Mouse (Mus musculus): ENCODE results near the gene Dvl2. TPM values are rescaled to one million over a fixed set of nuclear protein-coding genes. Genes with fewer than 3 reads are reported as not detected.

Gene Dvl2
- polyA plus RNA-seq, 1 experiment from 2014 or later: 45.9 TPM

DNA sequence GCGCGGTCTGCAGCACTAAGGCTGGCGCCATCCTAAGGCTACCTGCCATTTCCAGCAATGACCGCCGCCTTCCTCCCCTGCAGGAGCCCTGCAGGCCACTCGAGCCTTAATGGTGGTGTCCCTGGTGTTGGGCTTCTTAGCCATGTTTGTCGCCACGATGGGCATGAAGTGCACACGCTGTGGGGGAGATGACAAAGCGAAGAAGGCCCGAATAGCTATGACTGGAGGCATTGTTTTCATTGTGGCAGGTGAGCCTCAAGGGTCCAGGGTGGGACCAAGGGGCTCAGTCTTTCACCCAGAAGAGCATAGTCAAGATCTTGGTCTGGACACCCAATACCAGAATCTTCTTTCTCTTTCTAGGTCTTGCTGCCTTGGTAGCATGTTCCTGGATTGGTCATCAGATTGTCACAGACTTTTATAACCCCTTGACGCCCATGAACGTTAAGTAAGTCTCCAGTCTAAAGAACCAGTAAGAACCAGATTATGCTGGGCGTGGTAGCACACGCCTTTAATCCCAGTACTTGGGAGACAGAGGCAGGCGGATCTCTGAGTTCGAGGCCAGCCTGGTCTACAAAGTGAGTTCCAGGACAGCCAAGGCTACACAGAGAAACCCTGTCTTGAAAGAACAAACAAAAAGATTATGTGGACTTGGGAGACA lies 33.4 kb upstream of the Dvl2 start:
- Histone ChIP-seq H3K9ac (peak overlapping the region; percentile 47; the same call in 1 of the 2 replicates), H3K4me3 (peak overlapping the region; percentile 29), H3K4me2 (replicated peaks) (peak overlapping the region; percentile 41), H3K36me3 (peaks cover 26% of the 10 kb centered on the region), H3K27ac (no peak overlapping the region), H3K27me3 (peaks cover 69% of the 10 kb centered on the region), H3K9me3 (replicated peaks) (no peaks in the 10 kb centered on the region), H3K4me1 (peaks cover 12% of the 10 kb centered on the region)
- 40% methylated on average over 17 of the region's 17 CpGs for WGBS
- ATAC-seq (ENCODE audit: low FRiP score): no peak

DNA sequence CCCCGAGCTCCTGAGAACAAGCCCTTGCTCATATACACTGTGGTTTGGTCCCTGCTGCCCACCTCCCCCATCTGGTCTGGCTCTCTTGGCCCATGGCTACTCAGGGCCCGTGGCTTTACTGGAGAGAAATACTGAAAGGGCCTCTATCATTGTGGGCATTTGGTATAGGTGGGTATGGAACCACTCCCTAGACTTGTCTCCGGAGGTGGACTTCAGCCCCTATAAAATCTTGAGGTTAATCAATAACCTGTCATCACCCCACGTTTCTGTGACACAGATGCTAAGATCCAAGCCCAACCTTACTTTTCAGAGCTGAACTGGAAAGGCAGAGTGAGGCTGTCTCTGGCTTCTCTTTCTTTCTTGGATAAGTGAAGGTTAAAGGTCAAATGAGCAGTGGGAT lies 31.6 kb upstream of the Dvl2 start:
- H3K27me3 ChIP-seq: peaks cover 51% of the 10 kb centered on the region

DNA sequence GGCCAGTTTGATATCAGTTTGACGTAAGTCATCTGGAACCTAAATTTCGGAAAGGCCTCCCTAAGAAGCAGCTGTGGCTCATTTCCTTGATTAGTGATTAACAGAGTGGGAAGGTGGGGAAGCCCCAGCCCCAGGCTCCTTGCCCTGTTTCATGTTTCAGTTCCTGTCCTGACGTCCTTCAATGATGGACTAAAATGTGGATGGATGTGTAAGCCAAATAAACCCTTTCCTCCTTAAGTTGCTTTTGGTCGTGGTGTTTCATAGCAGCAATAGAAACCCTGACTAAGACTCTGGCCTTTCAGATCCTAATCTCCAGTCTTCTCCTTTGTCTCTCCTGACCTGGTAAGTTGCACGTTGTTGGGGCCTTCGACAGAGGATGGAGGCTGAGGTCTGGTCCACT lies 30.2 kb upstream of the Dvl2 start:
- ATAC-seq (ENCODE audit: low FRiP score): no peak
- no peak overlapping the region for H3K4me2 ChIP-seq (replicated peaks)
- H3K4me3 ChIP-seq: no peak overlapping the region
- H3K36me3 ChIP-seq: peaks cover 52% of the 10 kb centered on the region
- no peaks in the 10 kb centered on the region for H3K9me3 ChIP-seq (replicated peaks)
- no peak overlapping the region for H3K9ac ChIP-seq
- H3K4me1 ChIP-seq: peaks cover 12% of the 10 kb centered on the region
- H3K27ac ChIP-seq: no peak overlapping the region
- H3K27me3 ChIP-seq: peaks cover 37% of the 10 kb centered on the region
- 89% methylated on average over 6 of the region's 6 CpGs for WGBS

More for the DNA sequence above, 31.6 kb upstream of the Dvl2 start:
- H3K9me3 ChIP-seq (replicated peaks): no peaks in the 10 kb centered on the region
- peaks cover 38% of the 10 kb centered on the region for H3K36me3 ChIP-seq
- H3K4me1 ChIP-seq: peaks cover 12% of the 10 kb centered on the region
- no peak overlapping the region for H3K27ac ChIP-seq
- H3K4me2 ChIP-seq (replicated peaks): no peak overlapping the region
- ATAC-seq (ENCODE audit: low FRiP score): no peak
- H3K4me3 ChIP-seq: no peak overlapping the region
- 89% methylated on average over 4 of the region's 4 CpGs for WGBS
- no peak overlapping the region for H3K9ac ChIP-seq

DNA sequence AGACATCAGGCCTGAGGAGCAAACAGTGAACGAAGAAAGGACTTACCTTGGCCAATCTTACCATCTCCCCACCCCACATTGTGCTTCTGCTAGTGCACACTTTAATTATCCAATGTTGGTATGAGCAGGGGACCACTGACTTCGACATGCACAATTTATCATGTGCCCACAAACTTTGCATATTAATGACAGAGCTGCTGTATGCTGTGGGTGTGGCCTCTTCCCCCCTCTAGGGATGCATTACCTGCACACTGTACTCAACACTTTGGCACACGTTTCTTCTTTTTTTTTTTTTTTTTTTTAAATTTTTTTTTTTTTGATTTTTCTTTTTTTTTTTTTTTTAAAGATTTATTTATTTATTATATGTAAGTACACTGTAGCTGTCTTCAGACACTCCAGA lies 29.6 kb upstream of the Dvl2 start:
- WGBS: 92% methylated on average over 3 of the region's 3 CpGs
- ATAC-seq (ENCODE audit: low FRiP score): no peak
- peaks cover 58% of the 10 kb centered on the region for H3K36me3 ChIP-seq

DNA sequence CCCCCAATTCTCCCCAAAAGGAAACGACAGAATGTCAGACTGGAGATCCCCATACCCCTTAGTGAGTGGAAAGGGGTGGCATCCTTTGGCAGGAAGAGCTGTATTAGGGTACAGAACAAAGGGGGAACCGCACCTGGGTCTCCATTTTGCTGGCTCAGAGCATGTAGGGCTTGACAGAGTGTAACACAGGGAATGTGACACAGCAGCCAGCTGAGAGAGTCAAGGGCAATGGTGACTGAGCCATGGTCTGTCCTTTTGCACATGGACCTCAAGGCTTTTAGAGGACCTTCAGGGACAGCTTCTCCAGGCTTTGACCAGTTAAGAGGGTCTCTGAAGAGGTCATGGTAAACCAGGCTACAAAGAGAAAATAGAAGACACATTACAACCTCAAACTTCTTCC lies 25.5 kb upstream of the Dvl2 start:
- Histone ChIP-seq H3K4me1 (peaks cover 5% of the 10 kb centered on the region), H3K4me2 (replicated peaks) (no peak overlapping the region), H3K27ac (no peak overlapping the region), H3K36me3 (peaks cover 60% of the 10 kb centered on the region), H3K4me3 (no peak overlapping the region), H3K9ac (no peak overlapping the region), H3K9me3 (replicated peaks) (no peaks in the 10 kb centered on the region), H3K27me3 (no peaks in the 10 kb centered on the region)
- no peak for ATAC-seq (ENCODE audit: low FRiP score)
- WGBS: 93% methylated on average over 2 of the region's 2 CpGs

More for the DNA sequence above, 29.6 kb upstream of the Dvl2 start:
- Histone ChIP-seq H3K4me3 (no peak overlapping the region), H3K9me3 (replicated peaks) (no peaks in the 10 kb centered on the region), H3K9ac (no peak overlapping the region), H3K4me2 (replicated peaks) (no peak overlapping the region), H3K27ac (no peak overlapping the region), H3K27me3 (peaks cover 32% of the 10 kb centered on the region), H3K4me1 (peaks cover 9% of the 10 kb centered on the region)

DNA sequence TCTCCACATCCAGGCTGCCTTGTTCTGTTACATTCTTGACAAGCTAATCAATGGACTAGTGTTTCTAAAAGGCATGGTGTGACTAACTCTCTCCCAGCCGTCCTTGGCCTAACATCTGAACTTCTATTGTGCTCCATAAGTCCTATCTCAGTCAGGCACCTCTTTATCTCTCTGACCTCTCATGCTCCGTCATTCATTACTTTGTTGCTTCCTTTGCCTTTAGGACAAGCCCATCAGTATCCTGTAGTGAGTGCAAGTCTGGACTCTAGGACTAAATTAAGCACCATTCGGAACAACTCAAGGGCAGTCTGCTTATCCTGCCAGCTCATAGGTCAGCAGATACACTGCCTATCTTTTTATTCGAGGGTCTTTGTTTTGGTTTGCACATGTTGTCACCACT lies 24.1 kb upstream of the Dvl2 start:
- no peak for ATAC-seq (ENCODE audit: low FRiP score)
- H3K27me3 ChIP-seq: no peaks in the 10 kb centered on the region
- H3K27ac ChIP-seq: no peak overlapping the region
- H3K4me3 ChIP-seq: no peak overlapping the region
- no peak overlapping the region for H3K4me2 ChIP-seq (replicated peaks)
- H3K9ac ChIP-seq: no peak overlapping the region
- H3K36me3 ChIP-seq: peaks cover 54% of the 10 kb centered on the region
- no peaks in the 10 kb centered on the region for H3K9me3 ChIP-seq (replicated peaks)
- WGBS: 88% methylated on average over 4 of the region's 4 CpGs
- H3K4me1 ChIP-seq: peaks cover 5% of the 10 kb centered on the region

DNA sequence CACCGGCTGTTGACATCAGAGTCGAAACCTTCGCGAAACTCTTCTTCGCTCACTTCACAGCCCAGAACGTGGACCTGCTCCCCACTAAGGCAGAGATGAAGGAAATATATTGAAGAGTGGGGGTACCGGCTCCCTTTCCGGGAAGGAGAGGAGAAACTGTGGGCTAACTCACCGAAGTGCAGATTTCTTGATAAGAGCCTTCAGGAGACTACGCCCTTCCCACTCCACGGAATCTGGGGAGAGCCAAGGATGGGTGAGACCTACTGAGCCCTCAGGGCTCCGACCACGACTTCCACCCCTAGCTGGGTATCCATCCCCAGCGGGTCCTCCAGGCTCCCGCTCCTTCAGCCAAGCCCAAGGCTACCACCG lies 20.6 kb upstream of the Dvl2 start:
- ATAC-seq (ENCODE audit: low FRiP score): no peak
- H3K9ac ChIP-seq: peak overlapping the region; percentile 80
- H3K4me3 ChIP-seq: peak overlapping the region; percentile 100
- peaks cover 39% of the 10 kb centered on the region for H3K36me3 ChIP-seq
- no peaks in the 10 kb centered on the region for H3K27me3 ChIP-seq
- peak overlapping the region; percentile 73 for H3K4me2 ChIP-seq (replicated peaks)
- peak overlapping the region; percentile 98 for H3K27ac ChIP-seq
- peaks cover 26% of the 10 kb centered on the region for H3K4me1 ChIP-seq
- no peaks in the 10 kb centered on the region for H3K9me3 ChIP-seq (replicated peaks)
- 4% methylated on average over 16 of the region's 16 CpGs for WGBS

DNA sequence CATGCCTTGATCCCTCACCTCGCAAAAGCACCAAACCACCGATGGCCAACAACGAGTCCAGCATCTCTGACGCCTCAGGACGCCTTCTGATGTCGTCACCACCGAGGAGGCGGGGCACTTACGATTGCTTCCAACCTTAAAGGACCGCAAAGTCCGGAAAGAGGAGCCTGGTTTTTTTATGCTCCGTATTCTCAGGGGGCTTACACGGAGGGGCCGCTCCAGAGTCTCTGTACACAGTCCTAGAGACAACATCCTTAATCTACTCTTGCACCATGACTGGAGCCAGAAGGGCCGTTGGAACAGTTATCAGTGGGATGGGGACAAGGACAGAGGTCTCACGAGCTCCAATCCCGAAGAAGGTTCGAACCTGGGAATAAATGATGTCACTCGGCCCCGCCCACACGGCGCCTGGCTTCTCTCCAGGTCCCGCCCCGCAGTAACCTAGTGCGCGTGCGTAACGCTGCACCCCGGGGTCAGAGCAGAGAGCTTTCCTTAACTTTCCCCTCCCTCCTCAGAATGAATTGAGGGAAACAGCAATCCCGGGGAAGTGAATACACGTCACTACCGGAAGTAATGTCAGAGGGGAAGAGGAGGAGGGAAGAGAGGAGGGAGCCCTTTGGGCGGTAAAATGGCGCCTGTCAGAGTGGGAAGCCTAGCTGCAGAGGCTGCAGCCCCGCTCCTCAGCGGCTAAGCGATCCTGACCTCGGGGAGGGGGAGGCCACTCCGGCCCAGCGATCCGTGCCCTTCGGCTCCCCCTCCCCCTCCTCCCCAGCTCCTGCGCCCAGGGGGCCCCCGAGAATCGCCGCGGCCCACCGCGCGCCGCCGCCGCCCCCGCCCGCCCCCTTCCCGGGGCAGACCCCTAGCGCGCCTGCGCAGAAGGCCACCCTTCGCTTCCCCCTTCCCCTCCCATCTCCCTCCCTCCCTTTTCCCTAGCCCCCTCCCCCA lies 19.9 kb upstream of the Dvl2 start:
- Histone ChIP-seq H3K27me3 (no peaks in the 10 kb centered on the region), H3K4me2 (replicated peaks) (peak overlapping the region; percentile 73), H3K9me3 (replicated peaks) (no peaks in the 10 kb centered on the region), H3K36me3 (peaks cover 39% of the 10 kb centered on the region), H3K4me3 (peak overlapping the region; percentile 100), H3K9ac (peak overlapping the region; percentile 99), H3K4me1 (peaks cover 26% of the 10 kb centered on the region), H3K27ac (peak overlapping the region; percentile 98)
- 2% methylated on average over 53 of the region's 60 CpGs for WGBS
- peak; percentile 94 for ATAC-seq (ENCODE audit: low FRiP score)

DNA sequence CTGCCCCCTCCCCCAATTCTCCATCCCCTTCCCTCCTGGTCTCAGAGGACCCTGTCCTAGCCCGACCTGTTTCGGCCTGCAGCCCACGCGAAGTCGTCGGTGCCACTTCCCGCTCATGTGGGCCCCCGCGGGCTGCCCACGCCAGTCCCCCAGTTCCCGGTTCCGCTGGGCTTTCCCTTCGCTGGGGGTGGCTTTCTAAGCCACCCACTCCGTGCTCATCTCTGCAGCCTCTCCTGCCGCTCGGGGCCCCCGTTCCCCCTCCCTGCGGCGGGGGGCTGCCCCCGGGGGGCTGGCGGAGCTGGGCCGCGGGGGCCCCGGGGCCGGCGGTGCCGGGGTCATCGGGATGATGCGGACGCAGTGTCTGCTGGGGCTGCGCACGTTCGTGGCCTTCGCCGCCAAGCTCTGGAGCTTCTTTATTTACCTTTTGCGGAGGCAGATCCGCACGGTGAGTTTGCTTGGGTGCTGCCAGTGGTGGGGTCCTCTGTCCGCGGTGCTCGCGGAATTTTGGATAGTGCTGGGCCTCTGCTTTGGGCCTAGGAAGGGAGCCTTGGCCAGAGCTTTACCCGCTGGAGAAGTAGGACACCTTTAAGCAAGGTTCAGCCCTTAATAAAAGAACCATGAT lies 19.1 kb upstream of the Dvl2 start, which contains the start of gene Ctdnep1:
Gene Ctdnep1 (plus strand): TSS at position 16 of the 622 bp plus-strand sequence.
- H3K27me3 ChIP-seq: no peaks in the 10 kb centered on the region
- peaks cover 37% of the 10 kb centered on the region for H3K36me3 ChIP-seq
- no peaks in the 10 kb centered on the region for H3K9me3 ChIP-seq (replicated peaks)
- under 1% methylated on average over 40 of the region's 43 CpGs for WGBS
- H3K4me2 ChIP-seq (replicated peaks): peak within 1 kb of the TSS; percentile 73
- peak within 1 kb of the TSS; percentile 99 for H3K9ac ChIP-seq
- peaks cover 26% of the 10 kb centered on the region for H3K4me1 ChIP-seq
- H3K27ac ChIP-seq: peak within 1 kb of the TSS; percentile 98
- peak within 1 kb of the TSS; percentile 100 for H3K4me3 ChIP-seq
- peak; percentile 66 for ATAC-seq (ENCODE audit: low FRiP score)

DNA sequence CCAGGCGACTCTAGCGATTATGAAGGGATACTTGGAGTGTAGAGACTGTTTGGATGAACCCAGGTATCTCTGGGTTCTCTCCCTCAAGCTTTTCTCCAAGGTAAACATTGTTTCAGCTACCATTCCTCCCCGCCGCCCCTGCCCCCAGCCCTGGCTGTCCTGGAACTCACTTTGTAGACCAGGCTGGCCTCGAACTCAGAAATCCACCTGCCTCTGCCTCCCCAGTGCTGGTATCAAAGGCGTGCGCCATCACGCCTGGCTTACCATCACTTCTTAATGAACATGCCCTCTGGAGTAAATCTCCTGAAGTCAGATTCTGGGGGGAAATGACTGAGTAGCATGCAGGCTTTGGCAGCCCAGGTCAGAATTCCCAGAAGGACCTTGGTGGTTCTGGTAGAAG lies 18.2 kb upstream of the Dvl2 start, which contains the start of gene Elp5:
Gene Elp5 (minus strand): TSS at position 293 of the 400 bp plus-strand sequence.
- peaks cover 37% of the 10 kb centered on the region for H3K36me3 ChIP-seq
- ATAC-seq (ENCODE audit: low FRiP score): no peak
- peaks cover 26% of the 10 kb centered on the region for H3K4me1 ChIP-seq
- WGBS: 73% methylated on average over 8 of the region's 8 CpGs
- H3K9ac ChIP-seq: peak within 1 kb of the TSS; percentile 99
- no peaks in the 10 kb centered on the region for H3K27me3 ChIP-seq
- H3K27ac ChIP-seq: peak within 1 kb of the TSS; percentile 98
- H3K9me3 ChIP-seq (replicated peaks): no peaks in the 10 kb centered on the region
- H3K4me3 ChIP-seq: peak within 1 kb of the TSS; percentile 100
- peak within 1 kb of the TSS; percentile 73 for H3K4me2 ChIP-seq (replicated peaks)

DNA sequence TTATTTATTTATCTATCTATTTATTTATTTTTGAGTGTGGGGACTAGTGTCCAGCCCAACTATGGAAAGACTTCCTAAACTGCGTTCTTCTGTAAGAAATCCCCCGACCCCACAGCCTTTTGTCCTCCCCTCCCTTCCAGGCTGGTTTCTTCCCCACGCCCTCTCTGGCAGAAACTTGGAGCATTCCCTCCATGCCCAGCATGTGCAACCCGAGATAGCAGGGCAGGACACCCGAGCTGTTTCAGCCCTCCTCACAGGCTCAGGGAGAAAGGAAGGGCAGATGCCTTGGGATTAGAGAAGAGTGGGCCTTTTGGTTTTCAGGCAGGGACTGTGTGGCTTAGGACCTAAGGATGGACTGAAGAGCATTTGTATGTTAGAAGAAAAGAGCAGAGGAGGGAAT lies 17.5 kb upstream of the Dvl2 start:
- no peak for ATAC-seq (ENCODE audit: low FRiP score)
- Histone ChIP-seq H3K27ac (no peak overlapping the region), H3K4me3 (peak overlapping the region; percentile 13; the same call in 1 of the 2 replicates)

DNA sequence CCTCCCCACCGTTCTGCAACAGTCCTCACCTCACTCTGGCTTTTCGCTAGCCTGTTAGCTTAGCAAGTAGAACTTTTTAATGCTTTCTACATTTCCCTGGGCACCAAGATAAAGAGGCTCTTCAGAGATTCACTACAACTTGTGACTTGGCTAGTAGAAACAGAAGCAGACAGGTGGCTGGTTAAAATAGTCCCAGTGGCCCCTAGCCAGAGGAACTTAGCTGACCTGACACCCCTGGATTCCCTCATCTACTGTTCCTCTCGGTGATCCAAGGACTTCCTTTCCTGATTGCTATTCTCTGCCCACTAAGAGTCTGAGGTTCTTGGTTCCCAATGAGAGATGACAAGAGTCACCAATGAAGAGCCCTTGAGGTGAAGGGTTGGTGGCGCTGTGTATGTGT lies 17.0 kb upstream of the Dvl2 start:
- Histone ChIP-seq H3K36me3 (peaks cover 42% of the 10 kb centered on the region), H3K27me3 (no peaks in the 10 kb centered on the region), H3K9ac (no peak overlapping the region), H3K4me1 (peaks cover 26% of the 10 kb centered on the region), H3K9me3 (replicated peaks) (no peaks in the 10 kb centered on the region), H3K4me2 (replicated peaks) (peak overlapping the region; percentile 73), H3K4me3 (no peak overlapping the region), H3K27ac (no peak overlapping the region)
- 91% methylated on average over 4 of the region's 4 CpGs for WGBS
- no peak for ATAC-seq (ENCODE audit: low FRiP score)

More for the DNA sequence above, 17.5 kb upstream of the Dvl2 start:
- Histone ChIP-seq H3K9ac (peak overlapping the region; percentile 99), H3K4me2 (replicated peaks) (peak overlapping the region; percentile 73), H3K9me3 (replicated peaks) (no peaks in the 10 kb centered on the region), H3K27me3 (no peaks in the 10 kb centered on the region), H3K4me1 (peaks cover 26% of the 10 kb centered on the region), H3K36me3 (peaks cover 37% of the 10 kb centered on the region)
- WGBS: 39% methylated on average over 5 of the region's 5 CpGs

Data from hindbrain, embryonic 12.5 days (tissue).